Mouse (Mus musculus) testis, adult 2 months (tissue): ENCODE data around the gene Cep164.

Source experiments
- CTCF ChIP-seq: fragments of 200-500 bp; IDR thresholded peaks from 2 replicates; pipeline ENCODE4 v1.5.1; 2012; ENCODE audit warnings: low read depth, mild to moderate bottlenecking, inconsistent platforms, low read length, moderate library complexity; ENCODE audit not compliant: control insufficient read depth, insufficient read depth, insufficient replicate concordance
- POLR2A ChIP-seq: fragments of 200-500 bp; IDR thresholded peaks from 2 replicates; pipeline ENCODE4 v1.6.1; 2012; ENCODE audit warnings: low read depth, mild to moderate bottlenecking, inconsistent platforms, low read length, moderate library complexity; ENCODE audit not compliant: control insufficient read depth

GRCm38 (mm10) chr9:45851330-45851729 is 22.8 kb upstream of the Cep164 start:
- TF ChIP-seq POLR2A = no peak
- no peak for TF ChIP-seq CTCF
